Mouse (Mus musculus): ENCODE data around the gene Tor1aip1.
"Not testable (repeated sequence)": the region's sequence is repeated elsewhere in the genome, so short reads cannot be mapped to it uniquely, and the experiment has no call there.

Tor1aip1 gene

DNA sequence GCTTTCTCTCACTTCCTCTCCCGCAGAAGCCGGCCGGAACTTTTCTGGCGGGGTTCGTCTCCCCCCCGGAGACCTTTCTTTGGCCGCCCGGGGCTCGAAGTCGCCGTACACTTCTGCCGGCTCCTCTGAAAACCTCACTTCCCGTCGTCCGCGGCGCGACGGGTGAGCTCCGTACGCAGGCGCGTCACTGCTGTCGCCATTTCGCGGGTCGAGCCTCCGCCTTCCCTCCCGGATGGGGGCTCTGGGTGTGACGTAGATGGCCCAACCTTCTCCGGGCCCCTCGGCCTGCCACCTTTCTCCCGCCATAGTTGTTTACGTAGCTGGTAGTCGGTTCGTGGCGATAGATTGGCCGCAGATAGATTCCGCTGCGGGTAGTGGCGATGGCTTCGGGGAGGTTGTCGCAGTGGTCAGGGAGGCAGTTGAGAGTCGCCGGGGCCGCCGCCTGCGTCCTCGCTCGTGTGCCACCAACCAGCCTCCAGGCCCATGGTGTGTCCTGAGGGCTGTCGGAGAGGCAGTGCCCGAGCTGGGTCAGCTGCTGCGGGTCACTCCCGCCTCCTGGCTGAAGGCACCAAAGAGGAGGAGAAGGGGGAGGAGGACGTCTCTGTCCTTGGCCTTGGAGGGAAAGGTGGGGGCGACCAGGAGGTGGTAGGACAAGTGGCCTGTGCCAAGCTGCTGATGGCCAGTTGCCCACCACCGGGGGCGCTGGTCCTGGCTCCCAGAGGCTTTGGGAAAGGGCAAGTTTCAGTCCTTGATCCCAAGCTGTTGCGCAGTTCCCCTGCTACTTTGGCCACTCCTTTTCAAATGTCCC lies at the start of gene Tor1aip1:
Gene Tor1aip1, minus strand, starts transcription at position 551 of the 808 bp plus-strand sequence.
- peak; percentile 96 for DNase-seq (ENCODE audit: low spot score)

- no peak for DNase-seq (ENCODE audit: low spot score)
These were observed 49.5 kb upstream of the Tor1aip1 start for GRCm38 (mm10) chr1:156085770-156086169.

DNA sequence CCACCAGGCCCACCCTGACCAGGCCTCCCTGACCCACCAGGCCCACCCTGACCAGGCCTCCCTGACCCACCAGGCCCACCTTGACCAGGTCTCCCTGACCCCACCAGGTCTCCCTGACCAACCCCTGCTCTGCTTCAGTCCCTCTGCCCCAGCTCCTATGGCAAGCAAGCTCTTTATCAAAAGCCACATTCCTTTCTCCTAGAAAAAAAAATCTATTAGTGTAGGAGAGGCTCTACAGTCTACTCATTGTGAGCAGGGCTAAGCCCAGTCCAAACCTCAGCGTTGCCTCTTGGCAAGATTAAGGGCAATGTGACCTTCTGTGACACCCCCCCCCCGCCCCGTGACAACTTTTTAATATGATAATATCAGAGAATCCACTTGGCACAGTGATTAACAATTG lies 48.3 kb upstream of the Tor1aip1 start:
- DNase-seq (ENCODE audit: low spot score): no peak

- DNase-seq (ENCODE audit: low spot score): no peak
These were observed 41.4 kb upstream of the Tor1aip1 start for GRCm38 (mm10) chr1:156077655-156078054.

- DNase-seq (ENCODE audit: low spot score): no peak
These were observed 40.2 kb upstream of the Tor1aip1 start for GRCm38 (mm10) chr1:156076474-156076873.

GRCm38 (mm10) chr1:156074575-156074974 lies 38.3 kb upstream of the Tor1aip1 start:
- no peak for DNase-seq (ENCODE audit: low spot score)

GRCm38 (mm10) chr1:156073169-156073821 lies 37.0 kb upstream of the Tor1aip1 start:
- no peak for DNase-seq (ENCODE audit: low spot score)

GRCm38 (mm10) chr1:156070106-156070505 lies 33.8 kb upstream of the Tor1aip1 start:
- no peak for DNase-seq (ENCODE audit: low spot score)

- no peak for DNase-seq (ENCODE audit: low spot score)
These were observed 29.9 kb upstream of the Tor1aip1 start for GRCm38 (mm10) chr1:156066133-156066532.

GRCm38 (mm10) chr1:156062193-156062592 lies 25.9 kb upstream of the Tor1aip1 start:
- no peak for DNase-seq (ENCODE audit: low spot score)

DNA sequence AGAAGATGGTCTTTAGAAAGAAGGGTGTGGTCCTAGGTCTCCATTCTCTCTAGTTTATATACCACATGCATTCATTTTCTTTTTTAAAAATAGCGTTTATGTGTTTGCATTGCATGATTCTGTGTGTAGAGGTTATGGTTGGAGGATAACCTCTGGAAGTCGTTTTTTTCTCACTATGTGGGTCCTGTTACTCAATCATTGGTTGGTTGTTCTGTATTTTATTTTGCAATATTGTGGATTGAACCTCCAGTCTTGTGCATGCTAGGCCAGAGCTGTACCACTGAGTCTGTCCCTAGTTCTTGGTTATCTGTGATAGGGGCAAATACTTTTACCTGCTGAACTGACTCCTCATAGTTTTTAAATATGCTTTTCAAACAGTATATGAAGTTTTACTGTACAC lies 21.9 kb upstream of the Tor1aip1 start:
- no peak for DNase-seq (ENCODE audit: low spot score)

GRCm38 (mm10) chr1:156046688-156047087 lies 10.4 kb upstream of the Tor1aip1 start:
- no peak for DNase-seq (ENCODE audit: low spot score)

DNA sequence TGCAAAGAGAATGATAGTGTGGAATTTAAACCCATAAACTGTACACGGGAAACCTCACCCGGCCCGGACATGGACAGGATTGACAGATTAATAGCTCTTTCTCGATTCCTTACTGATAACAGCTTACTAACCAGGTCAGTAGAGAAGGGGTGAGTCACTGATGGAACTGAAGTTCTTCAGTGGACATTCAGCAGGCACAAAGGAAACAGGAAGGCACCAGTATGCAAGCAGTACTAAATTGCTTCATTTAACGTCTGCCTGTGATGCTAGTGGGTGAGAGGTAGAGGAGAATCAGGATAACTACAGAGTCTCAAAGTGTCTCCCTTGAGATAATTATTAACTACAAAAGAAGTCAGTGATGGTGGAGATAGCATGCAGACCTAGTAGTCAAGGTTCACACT lies 7.9 kb upstream of the Tor1aip1 start:
- peak; percentile 29 for DNase-seq (ENCODE audit: low spot score)

GRCm38 (mm10) chr1:156043027-156043426 lies 6.7 kb upstream of the Tor1aip1 start:
- peak; percentile 58 for DNase-seq (ENCODE audit: low spot score)

- DNase-seq (ENCODE audit: low spot score): no peak
These were observed 6.2 kb upstream of the Tor1aip1 start for GRCm38 (mm10) chr1:156042481-156042880.

DNA sequence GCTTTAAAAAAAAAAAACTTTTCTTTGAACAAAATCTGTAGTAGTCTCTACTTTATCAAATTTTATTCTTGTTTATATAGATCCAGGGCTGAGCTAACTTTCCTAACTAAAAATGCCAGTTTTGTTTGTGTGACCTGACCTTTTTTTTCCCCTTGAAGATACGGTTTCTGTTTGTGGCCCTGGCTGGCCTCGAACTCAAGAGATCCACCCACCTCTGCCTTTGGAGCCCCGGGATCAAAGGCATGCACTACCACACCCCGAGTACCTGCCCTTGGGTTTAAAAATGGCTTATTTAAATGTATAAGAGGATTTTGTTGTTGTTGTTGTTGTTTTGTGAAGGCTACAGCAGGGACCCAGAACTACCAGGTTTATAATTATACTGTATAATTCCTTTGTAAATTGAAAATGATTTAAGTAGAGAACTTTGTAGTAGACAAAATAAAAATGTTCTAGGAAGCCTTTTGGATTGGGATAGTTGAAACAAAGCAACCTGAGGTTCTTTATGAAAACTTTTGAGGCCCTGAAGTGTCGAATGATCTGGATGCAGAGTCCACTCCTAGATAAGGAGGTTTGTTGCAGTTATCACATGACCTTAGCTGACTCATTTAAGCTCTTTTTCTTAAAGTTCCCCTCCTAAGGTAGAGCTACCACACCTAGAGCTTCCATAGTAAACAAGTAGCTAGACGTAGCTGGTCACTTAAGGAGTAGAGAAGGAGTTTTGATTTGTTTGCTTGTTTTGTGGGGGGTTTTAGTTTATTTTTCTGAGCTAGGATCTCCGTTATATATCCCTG lies 5.4 kb upstream of the Tor1aip1 start:
- no peak for DNase-seq (ENCODE audit: low spot score)

- DNase-seq (ENCODE audit: low spot score): peak; percentile 93
These were observed 4.6 kb upstream of the Tor1aip1 start for GRCm38 (mm10) chr1:156040731-156041401.

GRCm38 (mm10) chr1:156039989-156040388 lies 3.7 kb upstream of the Tor1aip1 start:
- not testable (repeated sequence) for DNase-seq (ENCODE audit: low spot score)

- peak; percentile 8 for DNase-seq (ENCODE audit: low spot score)
These were observed 884 bp upstream of the Tor1aip1 start for GRCm38 (mm10) chr1:156037144-156037583.

DNA sequence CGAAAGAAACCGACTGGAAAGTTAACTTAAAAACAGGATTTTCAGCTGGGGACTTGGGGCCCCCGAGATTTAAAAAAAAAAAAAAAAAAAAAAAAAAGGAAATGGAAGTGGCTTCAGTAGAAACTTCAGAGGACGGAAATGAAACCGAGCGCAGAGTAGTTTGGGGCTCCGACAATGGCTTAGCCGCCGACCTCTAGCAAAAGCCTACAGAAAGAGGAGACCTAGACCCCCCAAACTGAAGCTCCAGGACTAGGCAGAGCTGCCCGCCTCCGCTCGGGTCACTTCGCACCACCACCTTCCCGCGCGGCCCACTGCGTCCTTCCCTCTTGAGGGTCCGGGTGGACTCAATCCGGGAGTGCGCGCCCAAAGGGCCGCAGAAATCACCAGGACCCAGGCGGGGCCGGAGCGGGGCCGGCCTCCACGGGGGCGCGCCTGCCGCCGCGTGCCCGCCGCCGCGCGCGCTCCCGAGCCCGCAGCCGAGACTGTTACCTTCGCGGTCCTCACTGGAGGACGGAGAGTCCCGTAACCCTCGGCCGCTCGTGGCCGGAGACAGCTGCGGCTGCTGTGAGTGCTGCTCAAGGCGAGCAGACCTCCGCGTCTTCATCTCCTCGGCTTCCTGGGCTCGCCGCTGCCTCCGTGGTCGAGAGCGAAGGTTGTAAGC lies 881 bp downstream of the Tor1aip1 start, which contains the start of gene Tor1aip2:
Gene Tor1aip2, plus strand, starts transcription at position 135 of the 661 bp plus-strand sequence.
- DNase-seq (ENCODE audit: low spot score): peak; percentile 81

DNA sequence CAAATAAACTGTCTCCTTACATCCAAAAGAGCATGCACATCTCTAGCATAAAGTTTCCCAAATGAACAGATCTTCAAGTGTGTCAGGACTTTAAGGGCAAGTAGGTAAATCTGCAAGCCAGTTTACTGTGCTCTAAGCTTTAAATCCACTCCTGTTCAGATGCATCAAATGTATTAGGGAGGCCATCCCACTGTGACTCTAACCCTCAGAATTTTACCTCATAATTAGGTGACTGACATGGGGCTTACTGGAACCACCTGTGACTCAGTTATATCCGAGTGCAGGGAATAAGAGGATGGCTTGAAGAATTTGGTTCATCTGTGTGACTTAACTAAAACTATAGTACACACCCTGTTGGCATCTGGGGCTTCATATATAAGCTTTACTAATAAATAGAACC lies 1.6 kb downstream of the Tor1aip1 start:
- no peak for DNase-seq (ENCODE audit: low spot score)
